Mouse (Mus musculus): Measurements from ENCODE around the gene Pcbp1. TPM values are rescaled to one million over a fixed set of nuclear protein-coding genes. Genes with fewer than 3 reads are reported as not detected.
A peak's percentile ranks its signal among the peaks of the same experiment; 100 is the strongest.

Pcbp1 gene
- polyA plus RNA-seq, 1 experiment: 314 TPM

DNA sequence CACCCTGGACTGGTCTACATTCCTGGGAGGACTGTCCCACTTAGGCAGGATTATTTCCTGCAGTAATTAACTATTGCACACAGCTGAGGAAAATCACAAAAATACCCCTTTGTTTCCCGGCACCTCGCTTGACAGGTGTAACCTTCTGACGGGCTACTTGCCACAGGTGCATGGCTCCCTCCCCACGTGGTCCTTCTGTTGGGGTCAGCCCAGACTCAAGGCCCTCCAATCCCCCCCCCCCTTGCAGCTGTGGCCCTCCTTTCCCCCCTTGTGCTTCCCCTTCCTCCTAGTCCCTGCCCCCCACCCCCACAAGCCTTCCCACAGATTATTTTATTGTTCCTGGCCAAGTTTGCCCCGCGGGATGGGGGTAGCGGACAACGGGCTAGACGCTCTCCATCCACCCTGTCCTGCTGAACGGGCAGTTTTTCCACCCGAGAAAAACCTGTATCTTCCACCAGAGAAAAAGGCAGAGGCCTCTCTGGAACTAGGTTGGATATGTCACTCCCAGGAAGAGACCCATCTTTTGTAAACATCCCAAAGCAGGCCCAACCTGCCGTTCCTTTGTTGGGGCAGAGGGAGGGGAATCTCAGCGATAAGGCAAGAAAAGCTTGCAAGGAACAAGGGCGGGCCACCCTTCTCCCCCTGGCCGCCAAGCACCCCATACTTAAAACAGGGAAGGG is 2.2 kb downstream of the Pcbp1 start:
- Histone ChIP-seq H3K27me3 (ENCODE audit: control insufficient read depth, insufficient read depth, low read length) (no peaks in the 10 kb centered on the region), H3K36me3 (ENCODE audit: control insufficient read depth, insufficient read depth, low read length) (peaks cover 13% of the 10 kb centered on the region), H3K27ac (ENCODE audit: insufficient read depth, low read depth, low read length) (peak overlapping the region; percentile 24; the same call in 1 of the 2 replicates), H3K4me1 (ENCODE audit: control insufficient read depth, insufficient read depth, insufficient read length, low read length) (peaks cover 8% of the 10 kb centered on the region; the same call in 1 of the 2 replicates), H3K4me3 (ENCODE audit: low read depth, low read length) (peak overlapping the region; percentile 81)
- 0 out of 2 replicates have a peak, but pooled peaks have one; percentile 1 for TF ChIP-seq POLR2A (IDR thresholded peaks at IDR 0.05; ENCODE audit: low read depth, low read length)
- TF ChIP-seq CTCF (IDR thresholded peaks at IDR 0.05; ENCODE audit: extremely low read depth, insufficient read length, insufficient replicate concordance, low read depth, low read length): no peak
- WGBS: under 1% methylated on average over 15 of the region's 15 CpGs

GRCm38 (mm10) chr6:86523242-86523754 is 2.8 kb downstream of the Pcbp1 start:
- Histone ChIP-seq H3K4me1 (ENCODE audit: control insufficient read depth, insufficient read depth, insufficient read length, low read length) (peaks cover 8% of the 10 kb centered on the region; the same call in 1 of the 2 replicates), H3K27me3 (ENCODE audit: control insufficient read depth, insufficient read depth, low read length) (no peaks in the 10 kb centered on the region), H3K36me3 (ENCODE audit: control insufficient read depth, insufficient read depth, low read length) (peaks cover 13% of the 10 kb centered on the region), H3K27ac (ENCODE audit: insufficient read depth, low read depth, low read length) (no peak overlapping the region), H3K4me3 (ENCODE audit: low read depth, low read length) (no peak overlapping the region; the same call in 1 of the 2 replicates)
- 13% methylated on average over 3 of the region's 3 CpGs for WGBS
- no peak for TF ChIP-seq CTCF (IDR thresholded peaks at IDR 0.05; ENCODE audit: extremely low read depth, insufficient read length, insufficient replicate concordance, low read depth, low read length)
- no peak for TF ChIP-seq POLR2A (IDR thresholded peaks at IDR 0.05; ENCODE audit: low read depth, low read length)

DNA sequence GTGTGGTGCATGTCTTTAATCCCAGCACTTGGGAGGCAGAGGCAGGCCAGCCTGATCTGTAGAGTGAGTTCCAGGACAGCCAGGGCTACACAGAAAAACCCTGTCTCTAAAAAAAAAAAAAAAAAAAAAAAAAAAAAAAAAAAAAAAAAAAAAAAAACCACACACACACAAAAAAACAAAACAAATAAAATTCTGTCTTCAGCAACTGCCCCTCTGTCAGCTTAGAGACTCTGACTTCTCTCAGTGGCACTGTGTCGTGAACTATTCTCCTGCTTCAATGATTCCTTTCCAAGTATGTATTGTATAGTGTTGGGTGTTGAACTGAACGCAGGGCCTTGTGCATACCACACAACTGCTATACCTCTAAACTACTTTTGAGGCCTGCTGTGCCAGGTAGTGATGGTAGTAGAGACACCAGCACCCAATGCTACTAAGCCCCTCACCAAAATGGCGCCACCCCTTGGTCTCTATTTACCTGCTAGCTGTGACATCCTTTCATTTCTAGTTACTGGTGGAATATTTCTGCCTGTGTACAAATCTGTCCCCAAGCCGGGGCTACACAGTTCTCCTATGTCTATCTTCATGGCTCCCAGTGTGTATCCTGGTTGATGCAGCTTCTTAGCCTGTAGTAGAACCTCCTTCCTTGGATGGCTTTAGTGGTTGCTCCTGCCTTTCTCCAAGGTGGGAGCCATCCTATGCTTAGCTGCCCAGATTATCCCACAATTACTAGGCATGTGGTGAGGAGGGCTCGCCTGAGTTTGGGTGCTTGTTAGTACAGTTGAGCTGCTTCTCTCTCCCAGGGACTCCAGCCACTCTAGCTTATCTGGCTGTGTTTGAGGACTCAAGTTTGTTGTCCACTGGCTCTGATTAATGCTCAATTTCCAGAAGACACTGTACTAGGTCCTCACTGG is 3.9 kb downstream of the Pcbp1 start:
- no peaks in the 10 kb centered on the region for H3K27me3 ChIP-seq (ENCODE audit: control insufficient read depth, insufficient read depth, low read length)
- H3K4me3 ChIP-seq (ENCODE audit: low read depth, low read length): no peak overlapping the region
- H3K36me3 ChIP-seq (ENCODE audit: control insufficient read depth, insufficient read depth, low read length): peaks cover 12% of the 10 kb centered on the region
- H3K27ac ChIP-seq (ENCODE audit: insufficient read depth, low read depth, low read length): no peak overlapping the region
- TF ChIP-seq CTCF (IDR thresholded peaks at IDR 0.05; ENCODE audit: extremely low read depth, insufficient read length, insufficient replicate concordance, low read depth, low read length): no peak
- TF ChIP-seq POLR2A (IDR thresholded peaks at IDR 0.05; ENCODE audit: low read depth, low read length): no peak
- H3K4me1 ChIP-seq (ENCODE audit: control insufficient read depth, insufficient read depth, insufficient read length, low read length): peaks cover 6% of the 10 kb centered on the region; the same call in 1 of the 2 replicates
- whole genome bisulfite sequencing: 79% methylated on average over 5 of the region's 5 CpGs

DNA sequence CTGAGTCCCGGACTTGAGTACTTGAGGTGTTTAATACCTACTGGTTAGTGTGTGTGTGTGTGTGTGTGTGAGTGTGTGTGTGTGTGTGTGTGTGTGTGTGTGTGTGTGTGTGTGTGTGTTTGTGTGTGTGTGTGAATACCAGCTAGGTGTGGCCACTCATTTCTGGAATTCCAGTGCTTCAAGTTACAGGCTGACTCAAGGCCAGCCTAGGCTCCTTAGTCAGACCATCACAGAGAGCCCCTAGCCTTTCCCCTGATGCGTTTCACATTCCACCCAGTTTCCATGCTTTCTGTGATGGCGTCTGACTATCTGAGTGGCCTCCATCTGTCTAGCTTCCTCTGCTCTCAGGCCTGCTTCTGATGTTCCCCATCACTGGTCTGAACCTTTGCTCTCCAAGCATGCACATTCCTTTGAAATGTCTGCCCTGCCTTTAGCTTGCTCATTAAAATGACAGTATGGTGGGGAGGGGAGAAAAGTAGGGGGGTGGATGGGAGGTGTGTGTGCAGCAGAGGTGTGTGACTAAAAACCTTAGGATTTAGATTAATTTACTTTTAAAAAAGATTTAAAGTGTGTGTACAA is 6.3 kb downstream of the Pcbp1 start:
- no peak overlapping the region for H3K27ac ChIP-seq (ENCODE audit: insufficient read depth, low read depth, low read length)
- peaks cover 14% of the 10 kb centered on the region; the same call in 1 of the 2 replicates for H3K4me1 ChIP-seq (ENCODE audit: control insufficient read depth, insufficient read depth, insufficient read length, low read length)
- H3K27me3 ChIP-seq (ENCODE audit: control insufficient read depth, insufficient read depth, low read length): no peaks in the 10 kb centered on the region
- peaks cover 9% of the 10 kb centered on the region for H3K36me3 ChIP-seq (ENCODE audit: control insufficient read depth, insufficient read depth, low read length)
- TF ChIP-seq POLR2A (IDR thresholded peaks at IDR 0.05; ENCODE audit: low read depth, low read length) (no peak), CTCF (IDR thresholded peaks at IDR 0.05; ENCODE audit: extremely low read depth, insufficient read length, insufficient replicate concordance, low read depth, low read length) (no peak)
- H3K4me3 ChIP-seq (ENCODE audit: low read depth, low read length): no peak overlapping the region
- WGBS: 88% methylated on average over 3 of the region's 3 CpGs

GRCm38 (mm10) chr6:86516021-86516420 is 10.1 kb downstream of the Pcbp1 start:
- 39% methylated on average over 1 of the region's 1 CpGs for WGBS
- Histone ChIP-seq H3K4me1 (ENCODE audit: control insufficient read depth, insufficient read depth, insufficient read length, low read length) (peaks cover 10% of the 10 kb centered on the region; the same call in 1 of the 2 replicates), H3K36me3 (ENCODE audit: control insufficient read depth, insufficient read depth, low read length) (no peaks in the 10 kb centered on the region), H3K27me3 (ENCODE audit: control insufficient read depth, insufficient read depth, low read length) (no peaks in the 10 kb centered on the region), H3K27ac (ENCODE audit: insufficient read depth, low read depth, low read length) (peak overlapping the region; percentile 74), H3K4me3 (ENCODE audit: low read depth, low read length) (peak overlapping the region; percentile 52)
- TF ChIP-seq POLR2A (IDR thresholded peaks at IDR 0.05; ENCODE audit: low read depth, low read length) (no peak), CTCF (IDR thresholded peaks at IDR 0.05; ENCODE audit: extremely low read depth, insufficient read length, insufficient replicate concordance, low read depth, low read length) (no peak)

- H3K36me3 ChIP-seq (ENCODE audit: control insufficient read depth, insufficient read depth, low read length): no peaks in the 10 kb centered on the region
- no peak for TF ChIP-seq POLR2A (IDR thresholded peaks at IDR 0.05; ENCODE audit: low read depth, low read length)
- no peak for TF ChIP-seq CTCF (IDR thresholded peaks at IDR 0.05; ENCODE audit: extremely low read depth, insufficient read length, insufficient replicate concordance, low read depth, low read length)
- H3K4me1 ChIP-seq (ENCODE audit: control insufficient read depth, insufficient read depth, insufficient read length, low read length): peaks cover 10% of the 10 kb centered on the region; the same call in 1 of the 2 replicates
- WGBS: 78% methylated on average over 4 of the region's 4 CpGs
- no peak overlapping the region for H3K27ac ChIP-seq (ENCODE audit: insufficient read depth, low read depth, low read length)
- no peaks in the 10 kb centered on the region for H3K27me3 ChIP-seq (ENCODE audit: control insufficient read depth, insufficient read depth, low read length)
- H3K4me3 ChIP-seq (ENCODE audit: low read depth, low read length): no peak overlapping the region
Observed at GRCm38 (mm10) chr6:86513296-86513695, 12.8 kb downstream of the Pcbp1 start.

All from small intestine, adult 2 months (tissue).